Mouse (Mus musculus) liver, postnatal 0 days (tissue): ENCODE data around the gene Mrvi1.

Experiments used
- CTCF ChIP-seq: sonication (generic); IDR thresholded peaks from 2 replicates; pipeline ENCODE4 v1.5.1; 2016; ENCODE audit warnings: antibody characterized with exemption, low read depth
- EP300 ChIP-seq: IDR thresholded peaks from 2 replicates; pipeline ENCODE4 v1.6.1; 2016; ENCODE audit warnings: antibody characterized with exemption, low read depth, mild to moderate bottlenecking

- TF ChIP-seq EP300 (no peak), CTCF (no peak)
Observed at GRCm38 (mm10) chr7:110998887-110999827, 16.9 kb upstream of the Mrvi1 start.
